Mouse (Mus musculus) G1E (cell line): ENCODE results near the gene Ankrd63. TPM values are rescaled to one million over a fixed set of nuclear protein-coding genes. Genes with fewer than 3 reads are reported as not detected.

ENCODE experiments used
- ATAC-seq: 2 replicates; pipeline ENCODE4 v1.8.0; 2016; ENCODE audit warnings: mild to moderate bottlenecking; ENCODE audit not compliant: insufficient number of reproducible peaks, poor library complexity, low FRiP score, severe bottlenecking; ENCODE audit errors: extremely low read depth
- DNase-seq: peaks from one replicate; pipeline ENCODE4 v3.0.0; 2012; ENCODE audit warnings: low spot score
- H3K27me3 ChIP-seq: 2 replicates; pipeline ENCODE4 v1.6.1; 2012; ENCODE audit warnings: mild to moderate bottlenecking, low read length, inconsistent platforms; ENCODE audit not compliant: insufficient read depth
- H3K36me3 ChIP-seq: replicated peaks from 2 replicates; pipeline ENCODE3; 2012; ENCODE audit warnings: mild to moderate bottlenecking, inconsistent platforms
- H3K4me1 ChIP-seq: 2 replicates; pipeline ENCODE4 v1.6.1; 2012; ENCODE audit warnings: low read depth, low read length, inconsistent platforms, mixed read lengths; ENCODE audit not compliant: insufficient read depth
- H3K4me3 ChIP-seq: 2 replicates; pipeline ENCODE4 v1.5.1; 2012; ENCODE audit warnings: low read depth, mild to moderate bottlenecking, inconsistent platforms, low read length, moderate library complexity, mixed read lengths
- H3K9me3 ChIP-seq: replicated peaks from 2 replicates; pipeline ENCODE4 v1.6.1; 2012; ENCODE audit warnings: inconsistent platforms
- CTCF ChIP-seq: IDR thresholded peaks from 2 replicates; pipeline ENCODE4 v1.5.1; 2012; ENCODE audit warnings: low read depth, low read length, inconsistent platforms, mixed read lengths
- GATA1 ChIP-seq: IDR thresholded peaks from 2 replicates; pipeline ENCODE4 v1.6.1; 2012; ENCODE audit warnings: borderline replicate concordance, low read length, inconsistent platforms, mixed read lengths
- GATA2 ChIP-seq: IDR thresholded peaks from 2 replicates; pipeline ENCODE4 v1.6.1; 2012; ENCODE audit warnings: low read depth, low read length, inconsistent platforms, borderline replicate concordance
- POLR2AphosphoS5 ChIP-seq: IDR thresholded peaks from 2 replicates; pipeline ENCODE4 v1.6.1; 2012; ENCODE audit warnings: low read depth, low read length, inconsistent platforms; ENCODE audit not compliant: insufficient replicate concordance
- TAL1 ChIP-seq: conservative IDR thresholded peaks from 2 replicates; pipeline ENCODE4 v1.6.1; 2012; ENCODE audit warnings: low read depth, low read length, inconsistent platforms, mixed read lengths
- polyA plus RNA-seq: library from polyadenylated mRNA; stranded (reverse); fragments of >175 nt; gene quantifications from 2 replicates; pipeline ENCODE4 v1.2.3, GENCODE M21; 2012
- total RNA-seq, 2 experiments: library from RNA; stranded (forward) in 1 of 2; stranded (reverse) in 1 of 2; fragments of 200-1000 nt in 1 of 2; fragments of >200 nt in 1 of 2; fragmentation: Nextera tagmentation in 1 of 2; gene quantifications; 2 replicates each; pipeline ENCODE4 v1.2.3; 2014 to 2017

Ankrd63 gene
- total and polyA plus RNA-seq, 3 experiments: 0.05 TPM; not detected in 2

- TF ChIP-seq GATA1: no peak
- DNase-seq (no peak), ATAC-seq (no peak)
- H3K27me3 ChIP-seq: no peaks in the 10 kb centered on the region
- no peak overlapping the region for H3K4me3 ChIP-seq
- H3K36me3 ChIP-seq: peaks cover 52% of the 10 kb centered on the region
- H3K4me1 ChIP-seq: peaks cover 78% of the 10 kb centered on the region
- H3K9me3 ChIP-seq: no peaks in the 10 kb centered on the region
Measured at GRCm38 (mm10) chr2:118665616-118666015, 38.1 kb downstream of the Ankrd63 start.

- H3K9me3 ChIP-seq: no peaks in the 10 kb centered on the region
- H3K4me1 ChIP-seq: peaks cover 81% of the 10 kb centered on the region
- DNase-seq (no peak), ATAC-seq (no peak)
- H3K4me3 ChIP-seq: peak overlapping the region; percentile 75; the same call in 1 of the 2 replicates
- H3K27me3 ChIP-seq: no peaks in the 10 kb centered on the region
- TF ChIP-seq TAL1: no peak
- peaks cover 49% of the 10 kb centered on the region for H3K36me3 ChIP-seq
Measured at GRCm38 (mm10) chr2:118664975-118665516, 38.7 kb downstream of the Ankrd63 start.

GRCm38 (mm10) chr2:118663804-118664766 is 39.7 kb downstream of the Ankrd63 start:
- DNase-seq: peak; percentile 18
- no peak for ATAC-seq
- peaks cover 83% of the 10 kb centered on the region for H3K4me1 ChIP-seq
- no peaks in the 10 kb centered on the region for H3K27me3 ChIP-seq
- TF ChIP-seq GATA1: no peak
- no peak for TF ChIP-seq POLR2AphosphoS5
- no peak for TF ChIP-seq CTCF
- TF ChIP-seq TAL1: no peak
- no peak for TF ChIP-seq GATA2
- peak overlapping the region; percentile 75 for H3K4me3 ChIP-seq
- peaks cover 40% of the 10 kb centered on the region for H3K36me3 ChIP-seq
- H3K9me3 ChIP-seq: no peaks in the 10 kb centered on the region

GRCm38 (mm10) chr2:118662902-118663803 is 40.6 kb downstream of the Ankrd63 start, which contains the start of gene Pak6:
TSS of gene Pak6 (plus strand) at chr2:118663303.
- no peaks in the 10 kb centered on the region for H3K9me3 ChIP-seq
- ATAC-seq (no peak), DNase-seq (peak; percentile 71)
- H3K4me1 ChIP-seq: peaks cover 91% of the 10 kb centered on the region
- peak within 1 kb of the TSS; percentile 75 for H3K4me3 ChIP-seq
- no peaks in the 10 kb centered on the region for H3K27me3 ChIP-seq
- TF ChIP-seq CTCF (no peak), TAL1 (no peak), GATA1 (no peak), POLR2AphosphoS5 (no peak)
- H3K36me3 ChIP-seq: peaks cover 33% of the 10 kb centered on the region

GRCm38 (mm10) chr2:118661891-118662290 is 41.9 kb downstream of the Ankrd63 start:
- DNase-seq: no peak
- H3K27me3 ChIP-seq: no peaks in the 10 kb centered on the region
- no peak for ATAC-seq
- no peak overlapping the region; the same call in 1 of the 2 replicates for H3K4me3 ChIP-seq
- H3K36me3 ChIP-seq: peaks cover 20% of the 10 kb centered on the region
- no peak for TF ChIP-seq GATA2
- peak; percentile 49 for TF ChIP-seq TAL1
- H3K4me1 ChIP-seq: peaks cover 97% of the 10 kb centered on the region
- no peaks in the 10 kb centered on the region for H3K9me3 ChIP-seq

- H3K9me3 ChIP-seq: no peaks in the 10 kb centered on the region
- peak; percentile 83 for DNase-seq
- no peak for TF ChIP-seq GATA1
- no peak for TF ChIP-seq CTCF
- no peak for TF ChIP-seq GATA2
- no peak for TF ChIP-seq POLR2AphosphoS5
- TF ChIP-seq TAL1: no peak
- peak overlapping the region; percentile 66 for H3K4me3 ChIP-seq
- H3K27me3 ChIP-seq: no peaks in the 10 kb centered on the region
- peaks cover 90% of the 10 kb centered on the region for H3K4me1 ChIP-seq
- H3K36me3 ChIP-seq: peaks cover 1% of the 10 kb centered on the region
- ATAC-seq: peak; percentile 35
Measured at GRCm38 (mm10) chr2:118659998-118660452, 43.7 kb downstream of the Ankrd63 start.
